Mouse (Mus musculus): ENCODE measurements around the gene Mapkapk3. TPM values are rescaled to one million over a fixed set of nuclear protein-coding genes. Genes with fewer than 3 reads are reported as not detected.

Gene Mapkapk3
- polyA plus RNA-seq, 1 experiment from 2014 or later: 7.1 TPM

DNA sequence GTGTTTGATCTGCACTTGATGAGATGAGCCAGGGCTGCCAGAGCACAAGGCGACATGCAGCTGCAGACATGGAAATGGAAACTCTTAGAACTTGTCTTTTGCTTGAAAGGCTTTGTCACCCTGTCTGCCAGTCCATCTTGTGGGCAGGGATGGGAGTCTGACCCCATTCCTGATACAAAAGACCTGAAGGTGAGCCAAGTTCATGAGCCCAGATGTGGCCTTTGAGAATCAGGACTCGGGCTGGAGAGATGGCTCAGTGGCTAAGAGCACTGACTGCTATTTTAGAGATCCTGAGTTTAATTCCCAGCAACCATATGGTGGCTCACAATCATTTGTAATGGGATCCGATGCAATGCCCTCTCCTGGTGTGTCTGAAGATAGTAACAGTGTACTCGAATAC is 44.4 kb downstream of the Mapkapk3 start:
- WGBS: 74% methylated on average over 4 of the region's 4 CpGs
- Histone ChIP-seq H3K4me3 (no peak overlapping the region), H3K4me1 (no peaks in the 10 kb centered on the region), H3K36me3 (no peaks in the 10 kb centered on the region), H3K27ac (no peak overlapping the region), H3K9me3 (no peaks in the 10 kb centered on the region), H3K27me3 (ENCODE audit: insufficient read depth, poor library complexity, severe bottlenecking) (peaks cover 20% of the 10 kb centered on the region; the same call in 1 of the 2 replicates)
- no peak for DNase-seq (ENCODE audit: low spot score)

DNA sequence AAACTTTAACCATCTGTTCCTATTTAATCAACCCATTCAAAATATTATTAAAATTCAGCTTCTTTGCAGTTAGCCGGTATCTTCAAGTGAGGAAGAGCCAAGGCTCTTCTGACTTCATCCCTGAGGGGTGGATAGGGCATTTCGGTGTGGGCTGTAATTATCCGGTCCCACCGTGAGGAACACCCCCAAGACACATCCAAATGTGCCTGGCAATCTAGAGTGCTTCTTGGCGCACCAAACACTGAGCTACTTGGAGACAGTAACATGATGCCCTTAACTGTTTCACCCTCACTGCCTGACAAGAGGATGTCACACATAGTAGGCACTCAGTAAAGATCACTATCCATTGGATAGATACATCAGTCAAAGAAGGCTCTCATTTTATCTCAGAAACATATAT is 53.5 kb downstream of the Mapkapk3 start:
- Histone ChIP-seq H3K9me3 (no peaks in the 10 kb centered on the region), H3K27me3 (ENCODE audit: insufficient read depth, poor library complexity, severe bottlenecking) (peaks cover 83% of the 10 kb centered on the region), H3K4me1 (peaks cover 9% of the 10 kb centered on the region), H3K36me3 (no peaks in the 10 kb centered on the region), H3K4me3 (no peak overlapping the region), H3K27ac (no peak overlapping the region)
- WGBS: 69% methylated on average over 5 of the region's 5 CpGs
- no peak for DNase-seq (ENCODE audit: low spot score)

GRCm38 (mm10) chr9:107235261-107235660 is 54.4 kb downstream of the Mapkapk3 start:
- no peaks in the 10 kb centered on the region for H3K36me3 ChIP-seq
- no peak overlapping the region for H3K4me3 ChIP-seq
- no peaks in the 10 kb centered on the region for H3K9me3 ChIP-seq
- H3K27me3 ChIP-seq (ENCODE audit: insufficient read depth, poor library complexity, severe bottlenecking): peaks cover 90% of the 10 kb centered on the region
- 50% methylated on average over 5 of the region's 5 CpGs for WGBS
- H3K27ac ChIP-seq: no peak overlapping the region
- peaks cover 12% of the 10 kb centered on the region for H3K4me1 ChIP-seq
- no peak for DNase-seq (ENCODE audit: low spot score)

- no peaks in the 10 kb centered on the region for H3K9me3 ChIP-seq
- H3K4me3 ChIP-seq: peak overlapping the region; percentile 75
- no peak for DNase-seq (ENCODE audit: low spot score)
- H3K36me3 ChIP-seq: no peaks in the 10 kb centered on the region
- H3K27ac ChIP-seq: no peak overlapping the region
- H3K4me1 ChIP-seq: peaks cover 12% of the 10 kb centered on the region
- 21% methylated on average over 9 of the region's 9 CpGs for WGBS
- H3K27me3 ChIP-seq (ENCODE audit: insufficient read depth, poor library complexity, severe bottlenecking): peaks cover 94% of the 10 kb centered on the region
Observed at GRCm38 (mm10) chr9:107232140-107232539, 57.5 kb downstream of the Mapkapk3 start.

DNA sequence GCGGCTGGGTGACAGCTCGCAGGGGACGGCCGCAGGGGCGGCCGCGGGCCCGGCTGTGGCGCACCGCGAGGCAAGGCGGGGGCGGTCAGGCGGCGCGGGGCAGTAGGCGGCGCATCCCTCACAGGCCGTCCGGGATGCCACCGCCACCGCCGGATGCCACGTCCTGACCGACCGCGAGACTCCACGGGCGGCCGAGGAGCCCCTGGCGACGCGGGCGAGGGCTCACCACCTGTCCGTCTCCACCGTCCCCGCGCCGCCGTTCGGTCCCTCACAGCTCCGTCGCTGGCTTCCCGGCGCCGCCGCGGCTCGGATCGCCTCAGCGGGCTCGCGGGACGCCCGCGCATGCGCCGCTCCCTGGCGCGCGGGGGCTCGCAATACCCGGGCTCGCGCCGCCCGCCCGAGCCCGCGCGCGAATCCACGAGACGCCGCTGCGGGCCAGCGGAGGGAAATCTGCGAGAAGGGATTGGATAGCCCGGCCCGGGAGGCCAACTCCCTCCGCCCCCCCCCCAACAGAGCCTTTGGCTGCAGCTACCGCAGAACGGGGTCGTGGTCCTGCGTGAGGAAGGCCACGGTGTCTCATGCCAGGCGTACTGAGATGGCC is 58.0 kb downstream of the Mapkapk3 start, which contains the start of gene Dock3:
Gene Dock3, minus strand, starts transcription at position 371 of the 601 bp plus-strand sequence.
- H3K4me1 ChIP-seq: peaks cover 12% of the 10 kb centered on the region
- H3K27ac ChIP-seq: peak within 1 kb of the TSS; percentile 52; the same call in 1 of the 2 replicates
- no peaks in the 10 kb centered on the region for H3K36me3 ChIP-seq
- DNase-seq (ENCODE audit: low spot score): peak; percentile 78
- H3K4me3 ChIP-seq: peak within 1 kb of the TSS; percentile 75
- peaks cover 91% of the 10 kb centered on the region for H3K27me3 ChIP-seq (ENCODE audit: insufficient read depth, poor library complexity, severe bottlenecking)
- WGBS: under 1% methylated on average over 86 of the region's 87 CpGs
- H3K9me3 ChIP-seq: no peaks in the 10 kb centered on the region

GRCm38 (mm10) chr9:107230991-107231538 is 58.6 kb downstream of the Mapkapk3 start:
- Histone ChIP-seq H3K4me1 (peaks cover 12% of the 10 kb centered on the region), H3K27me3 (ENCODE audit: insufficient read depth, poor library complexity, severe bottlenecking) (peaks cover 85% of the 10 kb centered on the region), H3K27ac (peak overlapping the region; percentile 52; the same call in 1 of the 2 replicates), H3K9me3 (no peaks in the 10 kb centered on the region), H3K36me3 (no peaks in the 10 kb centered on the region), H3K4me3 (peak overlapping the region; percentile 75)
- DNase-seq (ENCODE audit: low spot score): no peak
- WGBS: 3% methylated on average over 24 of the region's 50 CpGs

GRCm38 (mm10) chr9:107224597-107224996 is 65.1 kb downstream of the Mapkapk3 start:
- H3K27me3 ChIP-seq (ENCODE audit: insufficient read depth, poor library complexity, severe bottlenecking): peaks cover 29% of the 10 kb centered on the region

More at GRCm38 (mm10) chr9:107224597-107224996, 65.1 kb downstream of the Mapkapk3 start:
- Histone ChIP-seq H3K27ac (no peak overlapping the region), H3K9me3 (no peaks in the 10 kb centered on the region), H3K4me3 (no peak overlapping the region), H3K36me3 (no peaks in the 10 kb centered on the region), H3K4me1 (no peaks in the 10 kb centered on the region)
- DNase-seq (ENCODE audit: low spot score): no peak
- 81% methylated on average over 1 of the region's 1 CpGs for WGBS

Small RNAs within 50 kb of the gene (microRNA-seq; reads per million reads assigned to microRNA genes)
- not detected for gene Gm22238

Other genes starting within 250 kb of the Mapkapk3 start
- gene Dock3, start 58.0 kb downstream of the Mapkapk3 start, polyA plus RNA-seq (2016; fragmentation: Nextera tagmentation; extraction: Ambion mirVana): 0.22 and 0.57 TPM in 2 replicates
- gene Cish, start 6.1 kb upstream of the Mapkapk3 start, polyA plus RNA-seq (2016; fragmentation: Nextera tagmentation; extraction: Ambion mirVana): 9.4 and 13.2 TPM in 2 replicates
- 13.4 and 14.6 TPM in 2 replicates for gene Hemk1, start 48.5 kb upstream of the Mapkapk3 start, polyA plus RNA-seq (2016; fragmentation: Nextera tagmentation; extraction: Ambion mirVana)
- 0.74 and 1.2 TPM in 2 replicates for gene 6430571L13Rik, start 50.7 kb upstream of the Mapkapk3 start, polyA plus RNA-seq (2016; fragmentation: Nextera tagmentation; extraction: Ambion mirVana)
- gene Cacna2d2, start 109.7 kb upstream of the Mapkapk3 start, polyA plus RNA-seq (2016; fragmentation: Nextera tagmentation; extraction: Ambion mirVana): 6.8 TPM in 2 replicates
- 42.7 and 46.8 TPM in 2 replicates for gene Tmem115, start 244.1 kb upstream of the Mapkapk3 start, polyA plus RNA-seq (2016; fragmentation: Nextera tagmentation; extraction: Ambion mirVana)

Measured in heart, embryonic 10.5 days (tissue).